Mouse (Mus musculus) c-Kit-positive CD71-positive TER-119-negative erythroid progenitor cells, embryonic 14.5 days (primary cell): Measurements from ENCODE around the gene Dst.

Experiments
- DNase-seq: peaks from one replicate; pipeline ENCODE4 v3.0.0-alpha.2; 2013; ENCODE audit warnings: low read depth

Gene Dst

DNA sequence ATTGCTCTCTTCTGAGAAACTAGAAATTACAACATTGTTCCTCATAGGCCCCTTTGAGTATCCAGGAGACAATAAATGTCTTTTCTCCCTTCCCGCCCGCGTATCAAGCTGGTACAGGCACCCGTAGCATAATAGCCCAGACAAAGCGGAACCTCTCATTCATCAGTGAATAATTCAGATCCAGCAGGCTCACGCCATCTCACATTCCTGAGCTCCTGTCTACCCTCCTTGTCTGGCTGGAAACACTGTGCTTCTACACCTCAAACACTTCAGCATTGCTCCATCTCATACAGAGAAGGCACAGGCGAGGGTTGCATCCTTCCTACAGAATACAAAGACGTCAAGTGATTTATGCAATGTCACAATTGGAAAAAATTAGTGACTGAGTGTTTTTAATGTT lies 23.8 kb downstream of the Dst start:
- no peak for DNase-seq

- DNase-seq: no peak
Observed at GRCm38 (mm10) chr1:33932196-33932595, 24.2 kb downstream of the Dst start.

GRCm38 (mm10) chr1:33932845-33933499 lies 24.9 kb downstream of the Dst start:
- no peak for DNase-seq

GRCm38 (mm10) chr1:33935946-33936345 lies 27.9 kb downstream of the Dst start:
- no peak for DNase-seq

- DNase-seq: no peak
Observed at GRCm38 (mm10) chr1:33939828-33940227, 31.8 kb downstream of the Dst start.

DNA sequence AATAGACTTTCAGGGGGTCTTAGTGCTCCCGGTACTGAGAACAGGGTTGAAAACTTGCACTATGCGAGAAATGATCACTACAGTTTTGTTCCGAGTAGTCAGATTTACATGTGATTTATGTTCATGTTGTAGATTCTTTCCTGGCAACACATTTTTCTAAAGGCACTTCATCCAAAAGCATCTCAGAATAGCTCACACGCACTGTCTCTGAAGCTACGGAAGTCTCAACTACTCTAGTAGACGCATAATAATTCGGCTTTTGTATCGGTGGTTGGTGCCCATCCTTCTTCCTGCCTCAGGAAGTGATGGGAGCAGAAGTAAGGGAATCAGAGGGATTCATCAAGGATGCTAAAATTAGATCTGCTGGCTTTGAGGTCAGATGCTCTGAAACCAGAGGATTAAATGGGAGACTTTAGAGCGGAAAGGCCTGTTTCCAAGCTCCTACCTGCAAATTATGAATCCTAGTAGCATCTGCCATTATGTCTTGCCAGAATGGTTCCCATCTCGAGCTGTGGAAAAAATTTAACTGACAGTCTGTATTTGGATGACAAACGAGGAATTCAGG lies 32.4 kb downstream of the Dst start:
- DNase-seq: no peak

- DNase-seq: no peak
Observed at GRCm38 (mm10) chr1:33942638-33943037, 34.6 kb downstream of the Dst start.

DNA sequence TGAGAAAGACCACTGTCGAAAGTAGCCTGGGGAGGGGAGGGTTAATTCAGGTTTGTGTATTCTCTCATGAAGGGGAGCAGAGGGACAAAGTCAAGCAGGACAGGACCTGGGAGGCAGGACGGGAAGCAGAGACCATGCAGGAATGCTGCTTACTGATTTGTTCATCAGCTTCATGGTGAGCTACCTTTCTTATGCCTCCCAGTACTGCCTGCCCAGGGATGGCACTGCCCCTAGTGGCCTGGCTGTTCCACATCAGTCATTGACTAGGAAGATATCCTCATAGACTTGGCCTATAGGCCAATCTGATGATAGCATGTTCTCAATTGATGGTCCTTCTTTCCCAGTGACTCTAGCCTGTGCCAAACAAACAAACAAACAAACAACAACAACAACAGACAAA lies 35.9 kb downstream of the Dst start:
- DNase-seq: no peak

- DNase-seq: no peak
Observed at GRCm38 (mm10) chr1:33944977-33945750, 37.1 kb downstream of the Dst start.

DNA sequence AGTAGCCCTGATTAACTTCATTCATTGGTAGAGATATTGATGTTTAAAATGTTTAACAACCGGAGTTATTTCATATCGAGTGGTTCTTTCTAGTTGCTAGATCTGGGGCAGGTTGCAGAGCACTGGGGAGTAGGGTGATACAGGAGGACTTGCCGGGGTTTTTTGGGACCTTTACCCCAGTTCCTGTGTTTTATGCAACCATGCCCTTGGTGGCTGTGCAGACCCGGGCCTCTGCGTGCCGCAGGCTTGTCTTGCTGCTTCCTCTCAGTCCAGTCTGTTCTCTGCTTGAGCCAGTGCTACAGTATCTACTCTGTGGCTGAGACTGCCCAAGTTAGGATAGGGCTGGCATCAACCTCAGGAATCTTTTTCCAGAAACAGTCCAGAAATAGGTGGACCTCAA lies 37.7 kb downstream of the Dst start:
- DNase-seq: no peak

DNA sequence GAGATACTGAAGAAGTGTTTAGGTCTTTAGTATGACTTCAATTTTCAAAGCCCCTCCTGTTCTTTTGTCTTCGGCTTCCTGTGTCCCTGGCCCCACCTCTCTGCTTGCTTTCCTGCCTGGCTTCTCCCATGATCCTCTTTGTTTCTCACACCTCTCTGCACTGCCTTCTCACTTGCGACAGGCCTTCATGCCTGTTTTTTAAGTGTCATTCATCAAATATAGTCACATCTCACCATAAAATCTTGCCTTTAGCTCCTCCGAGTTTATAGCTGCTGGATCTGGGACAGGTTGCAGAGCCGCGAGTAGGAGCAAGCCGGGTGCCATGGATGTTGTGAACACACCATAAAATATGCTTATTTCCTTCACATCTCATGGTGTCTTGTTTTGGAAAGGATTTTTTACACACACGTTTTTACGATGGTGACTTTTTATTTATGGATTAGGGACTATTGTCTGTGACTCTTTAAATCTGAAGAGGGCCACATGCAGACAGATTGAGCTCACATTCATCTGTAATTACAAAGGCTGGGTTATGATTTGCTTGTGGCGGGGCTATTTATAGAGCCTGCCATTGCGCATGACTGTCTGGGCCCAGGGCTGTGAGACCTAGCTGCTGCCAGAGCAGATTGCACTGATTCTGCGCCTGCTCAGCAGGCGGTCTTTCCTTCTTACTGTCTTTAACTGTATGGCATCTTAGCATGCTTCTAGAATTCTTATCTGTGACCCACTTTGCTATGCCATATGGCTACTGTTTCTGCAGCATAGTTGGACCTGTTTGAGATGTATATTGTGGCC lies 38.8 kb downstream of the Dst start:
- no peak for DNase-seq

- DNase-seq: no peak
Observed at GRCm38 (mm10) chr1:33947838-33948237, 39.8 kb downstream of the Dst start.

DNA sequence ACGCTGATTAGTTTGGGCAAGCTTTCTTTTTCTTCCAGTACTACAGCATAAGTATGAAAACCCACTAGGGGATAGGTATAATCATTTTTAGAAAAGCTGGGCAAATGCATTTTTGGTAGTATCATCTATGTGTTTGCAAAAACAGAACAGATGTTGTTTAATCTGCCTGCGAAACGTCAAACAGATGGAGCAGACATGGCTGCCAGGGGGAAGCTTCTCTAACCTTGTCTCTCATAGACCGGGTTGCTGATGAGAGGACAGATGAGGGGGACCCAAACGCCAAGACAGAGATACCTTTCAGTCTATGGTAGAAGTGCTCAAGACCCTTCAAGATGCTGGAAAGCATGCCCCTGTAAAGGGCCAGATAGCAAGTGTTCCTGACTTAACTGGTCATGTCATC lies 40.5 kb downstream of the Dst start:
- no peak for DNase-seq

- DNase-seq: no peak
Observed at GRCm38 (mm10) chr1:33955626-33956025, 47.6 kb downstream of the Dst start.

DNA sequence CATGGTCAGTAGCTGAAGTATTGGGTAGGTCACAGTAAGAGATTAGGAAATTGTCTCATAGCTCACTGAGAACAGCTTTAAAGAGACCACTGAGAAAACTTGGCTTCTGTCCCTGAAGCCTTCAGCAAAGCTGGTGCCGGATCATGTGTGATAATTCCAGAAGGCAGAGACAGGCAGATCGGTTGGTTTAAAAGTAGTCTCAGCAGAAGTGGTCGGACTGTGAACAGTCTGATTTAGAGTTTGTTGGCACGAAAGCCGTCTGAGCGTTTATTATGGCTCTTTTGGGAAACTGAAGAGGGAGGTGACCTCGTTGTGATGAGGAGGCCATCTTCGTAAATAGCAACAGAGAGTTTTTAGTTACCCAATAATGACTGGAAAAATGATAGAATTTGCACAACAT lies 52.4 kb downstream of the Dst start:
- DNase-seq: no peak

DNA sequence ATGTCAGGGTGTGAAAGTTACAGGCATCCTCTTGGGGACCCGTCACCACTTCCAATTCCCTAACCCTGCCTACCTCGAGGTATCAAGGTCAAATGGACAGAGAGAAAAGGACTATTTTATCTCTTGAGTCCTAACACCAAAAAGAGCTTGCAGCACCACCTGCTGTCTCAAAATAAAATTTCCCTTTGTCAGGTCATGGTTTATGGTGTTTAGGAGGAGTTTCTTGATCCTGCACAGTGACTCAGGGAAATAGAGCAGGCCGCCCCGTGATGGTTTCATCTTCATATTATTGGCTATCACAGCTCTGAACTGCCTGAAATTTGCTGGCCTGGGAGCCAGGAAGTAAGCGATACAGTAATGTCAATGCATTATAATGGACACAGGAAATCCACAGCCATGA lies 56.6 kb downstream of the Dst start:
- no peak for DNase-seq

- no peak for DNase-seq
Observed at GRCm38 (mm10) chr1:33965824-33966223, 57.8 kb downstream of the Dst start.

DNA sequence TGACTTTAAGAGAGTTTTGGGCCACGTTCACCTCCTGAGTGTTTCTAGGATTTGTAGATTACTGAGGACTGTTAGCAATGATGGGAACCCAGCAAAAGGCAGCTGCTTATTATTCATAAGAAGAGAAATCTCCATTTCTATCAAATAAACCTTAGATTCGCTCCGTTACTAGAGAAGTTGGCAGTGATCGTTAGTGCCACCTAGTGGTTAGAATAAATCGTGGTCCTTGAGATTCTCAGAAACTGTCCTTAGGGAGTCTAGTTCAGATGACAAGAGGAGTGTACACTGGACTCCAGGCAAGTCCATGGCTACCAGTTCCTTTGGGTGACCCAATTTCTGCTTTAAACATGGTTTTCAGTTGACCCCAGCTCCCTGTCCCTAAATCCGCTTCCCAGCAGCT lies 58.3 kb downstream of the Dst start:
- DNase-seq: peak; percentile 28

GRCm38 (mm10) chr1:33967206-33967605 lies 59.2 kb downstream of the Dst start:
- no peak for DNase-seq

GRCm38 (mm10) chr1:33969910-33970309 lies 61.9 kb downstream of the Dst start:
- no peak for DNase-seq

- DNase-seq: no peak
Observed at GRCm38 (mm10) chr1:33974401-33974800, 66.4 kb downstream of the Dst start.

GRCm38 (mm10) chr1:33975333-33975732 lies 67.3 kb downstream of the Dst start:
- DNase-seq: no peak

GRCm38 (mm10) chr1:33977832-33978231 lies 69.8 kb downstream of the Dst start:
- DNase-seq: no peak
